In the genomic region with DNA sequence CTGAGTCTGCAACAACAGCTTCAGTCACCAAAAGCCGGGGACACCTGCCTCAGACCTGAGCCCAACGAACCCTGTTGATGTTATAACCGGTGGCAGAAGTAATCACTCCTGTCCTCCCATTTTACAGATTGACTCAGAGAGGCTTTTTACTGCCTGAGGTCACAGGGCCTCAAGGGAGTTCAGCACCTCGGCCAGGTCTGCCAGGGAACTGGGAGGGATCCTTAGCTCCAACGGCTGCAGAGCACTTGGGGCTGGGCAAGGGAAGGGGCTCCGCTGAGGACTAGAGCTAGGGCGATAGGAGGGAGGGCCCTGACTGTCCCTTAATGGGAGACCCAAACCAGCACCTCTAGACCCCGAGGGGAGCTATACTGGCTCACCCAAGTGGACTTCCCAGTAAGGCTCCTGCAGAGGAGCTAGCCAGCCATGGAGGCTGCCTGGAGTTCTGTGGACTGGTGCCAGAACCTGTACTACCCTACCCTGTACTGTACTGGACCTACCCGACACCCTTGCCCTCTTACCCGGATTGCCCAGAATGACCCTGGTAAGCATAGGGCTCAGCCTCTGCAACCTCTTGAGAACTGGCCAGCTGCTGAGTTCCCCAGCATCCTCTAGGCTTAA, we compare ENCODE assay signal across 8 mouse cellular contexts. TPM values are rescaled to one million over a fixed set of nuclear protein-coding genes. Genes with fewer than 3 reads are reported as not detected.
DNase-seq lines count a peak whose midpoint lies in the region; ATAC-seq and TF ChIP-seq lines count a peak whose summit lies in the region.

No protein-coding gene starts in this region.

- ATAC-seq in forebrain, embryonic 12.5 days (ENCODE audit: low FRiP score) = peak; percentile 5; the same call in 1 of the 2 replicates
- ATAC-seq in liver, embryonic 13.5 days (ENCODE audit: low read depth) = peak; percentile 14

- H3K4me3 ChIP-seq in heart, embryonic 10.5 days = peak overlapping the region; percentile 87
- H3K4me3 ChIP-seq in CH12.LX (replicated peaks in 1 of 3; ENCODE audit: low read depth in 2 of 3, low read length in 2 of 3, poor library complexity in 1 of 3) = peak overlapping the region; percentile 67 to 77 (median 71)
- H3K4me3 ChIP-seq in forebrain, embryonic 12.5 days (replicated peaks) = peak overlapping the region; percentile 60
- H3K4me3 ChIP-seq in liver, embryonic 13.5 days (replicated peaks) = peak overlapping the region; percentile 65

- TF ChIP-seq POLR2A in CH12.LX (IDR thresholded peaks at IDR 0.05; ENCODE audit: low read depth, low read length) = no peak

- no peak for TF ChIP-seq CTCF in CH12.LX (conservative IDR thresholded peaks at IDR 0.05 in 1 of 2, IDR thresholded peaks at IDR 0.05 in 1 of 2; ENCODE audit: low read depth in 2 of 2, low read length in 2 of 2)

- 0 out of 2 replicates have a peak, but pooled peaks cover 9% of the 10 kb centered on the region for H3K27me3 ChIP-seq in heart, embryonic 10.5 days (ENCODE audit: insufficient read depth, poor library complexity, severe bottlenecking)
- peaks cover 19% of the 10 kb centered on the region for H3K27me3 ChIP-seq in CH12.LX (replicated peaks)
- H3K27me3 ChIP-seq in forebrain, embryonic 12.5 days = peaks cover 55% of the 10 kb centered on the region
- peaks cover 82% of the 10 kb centered on the region for H3K27me3 ChIP-seq in liver, embryonic 13.5 days

- peaks cover 68% of the 10 kb centered on the region for H3K4me1 ChIP-seq in heart, embryonic 10.5 days
- H3K4me1 ChIP-seq in CH12.LX (ENCODE audit: control insufficient read depth in 1 of 2, insufficient read depth in 2 of 2) = peaks cover 12 to 69% of the 10 kb centered on the region in 2 experiments
- peaks cover 32% of the 10 kb centered on the region for H3K4me1 ChIP-seq in forebrain, embryonic 12.5 days
- peaks cover 78% of the 10 kb centered on the region for H3K4me1 ChIP-seq in liver, embryonic 13.5 days (replicated peaks)

- 24% methylated on average over 10 of the region's 10 CpGs for WGBS in heart, embryonic 10.5 days
- 33% methylated on average over 10 of the region's 10 CpGs for WGBS in forebrain, embryonic 12.5 days
- 36% methylated on average over 10 of the region's 10 CpGs for WGBS in liver, embryonic 13.5 days (ENCODE audit: insufficient replicate concordance)

- peak overlapping the region; percentile 97 for H3K27ac ChIP-seq in heart, embryonic 10.5 days
- H3K27ac ChIP-seq in CH12.LX (ENCODE audit: insufficient read depth, low read depth) = no peak overlapping the region
- no peak overlapping the region for H3K27ac ChIP-seq in forebrain, embryonic 12.5 days
- H3K27ac ChIP-seq in liver, embryonic 13.5 days = peak overlapping the region; percentile 34; the same call in 1 of the 2 replicates

- in situ Hi-C loops in CH12.LX (cut with MboI; ENCODE audit: low pct_ligation_motif_present, low pct_unique_long_range_greater_than_20kb, low sequenced_read_pairs) = no loop called here

- H3K79me2 ChIP-seq in CH12.LX (replicated peaks; ENCODE audit: control insufficient read depth, extremely low read depth, insufficient read depth, poor library complexity, severe bottlenecking) = no peaks in the 10 kb centered on the region

- dilution Hi-C loops in CH12.LX (cut with MboI; ENCODE audit: extremely low pct_ligation_motif_present, extremely low pct_unique_long_range_greater_than_20kb, low sequenced_read_pairs) = no loop called here

- peaks cover 3% of the 10 kb centered on the region for H3K36me3 ChIP-seq in heart, embryonic 10.5 days
- H3K36me3 ChIP-seq in CH12.LX (replicated peaks in 1 of 2; ENCODE audit: control insufficient read depth in 1 of 2, insufficient read depth in 1 of 2, low read length in 1 of 2) = peaks cover 4 to 33% of the 10 kb centered on the region in 2 experiments
- H3K36me3 ChIP-seq in forebrain, embryonic 12.5 days (replicated peaks) = 0 out of 2 replicates have a peak, but pooled peaks cover under 1% of the 10 kb centered on the region
- no peaks in the 10 kb centered on the region for H3K36me3 ChIP-seq in liver, embryonic 13.5 days

- intact Hi-C loops in heart, postnatal 14 days (cut with DNase I) = no loop called here

- no peaks in the 10 kb centered on the region for H3K9me3 ChIP-seq in heart, embryonic 10.5 days
- peaks cover 3% of the 10 kb centered on the region for H3K9me3 ChIP-seq in CH12.LX (replicated peaks; ENCODE audit: low read length)
- no peaks in the 10 kb centered on the region for H3K9me3 ChIP-seq in forebrain, embryonic 12.5 days
- no peaks in the 10 kb centered on the region for H3K9me3 ChIP-seq in liver, embryonic 13.5 days (replicated peaks)

- no peak overlapping the region; the same call in 1 of the 2 replicates for H3K9ac ChIP-seq in CH12.LX (ENCODE audit: insufficient read depth, low read depth)
- H3K9ac ChIP-seq in forebrain, embryonic 12.5 days = peak overlapping the region; percentile 81; the same call in 1 of the 2 replicates
- peak overlapping the region; percentile 73 for H3K9ac ChIP-seq in liver, embryonic 13.5 days

- TF ChIP-seq RAD21 in CH12.LX (IDR thresholded peaks at IDR 0.05; ENCODE audit: low read depth, low read length) = no peak

- TF ChIP-seq EP300 in CH12.LX (IDR thresholded peaks at IDR 0.05; ENCODE audit: low read length) = no peak

- DNase-seq in heart, embryonic 10.5 days (ENCODE audit: low spot score) = no peak
- DNase-seq in heart, postnatal 14 days = no peak
- DNase-seq in CH12.LX (ENCODE audit: extremely low read depth) = peak; percentile 47
- DNase-seq in liver, embryonic 13.5 days = no peak
- no peak for DNase-seq in urinary bladder, adult 2 months (ENCODE audit: low spot score)
- DNase-seq in layer of hippocampus, adult 18-20 months (ENCODE audit: low spot score in 2 of 2) = no peak
- DNase-seq in layer of hippocampus, adult 11-12 months (ENCODE audit: low spot score) = no peak

- peak overlapping the region; percentile 89 for H3K4me2 ChIP-seq in CH12.LX (ENCODE audit: insufficient read depth, low read depth, poor library complexity, severe bottlenecking)
- H3K4me2 ChIP-seq in forebrain, embryonic 12.5 days = peak overlapping the region; percentile 97
- peak overlapping the region; percentile 76 for H3K4me2 ChIP-seq in liver, embryonic 13.5 days

TF ChIP-seq in CH12.LX, 34 proteins besides CTCF, POLR2A, EP300 and RAD21 (continues in another document):
- TF ChIP-seq KAT2A (IDR thresholded peaks at IDR 0.05; ENCODE audit: insufficient replicate concordance, low read length) = no peak

RNA-seq across cellular contexts. Expression of a gene that starts 1.4 kb away (rescaled TPM):
- 40.8 and 42.4 TPM in 2 replicates for polyA plus RNA-seq in heart, embryonic 10.5 days (2016; fragmentation: Nextera tagmentation; extraction: Ambion mirVana)
- 10 to 100 TPM; 22.3 to 23.3 TPM for total RNA-seq in heart, postnatal 14 days (2021)
- total RNA-seq in CH12.LX (2012; rRNA removed) = 30.1 and 37.6 TPM in 2 replicates
- total RNA-seq in CH12.LX (2014; rRNA removed) = 24.7 TPM in 2 replicates
- polyA plus RNA-seq in CH12.LX (2012; ENCODE audit: insufficient read length, low read depth) = 27.2 and 34.2 TPM in 2 replicates
- 18.3 and 19.1 TPM in 2 replicates for polyA plus RNA-seq in forebrain, embryonic 12.5 days (2016; fragmentation: Nextera tagmentation; extraction: Ambion mirVana)
- 5.6 and 6.2 TPM in 2 replicates for polyA plus RNA-seq in liver, embryonic 13.5 days (2015; fragmentation: Nextera tagmentation; extraction: Ambion mirVana)
- polyA plus RNA-seq in urinary bladder, adult 2 months (2012; rRNA removed) = 74.1 and 87.8 TPM in 2 replicates
- total RNA-seq in layer of hippocampus, adult 18-20 months (2021) = 10 to 100 TPM; 10.3 to 14.5 TPM

RNA-seq across cellular contexts. Expression of a gene that starts 5.6 kb away (rescaled TPM):
- polyA plus RNA-seq in heart, embryonic 10.5 days (2016; fragmentation: Nextera tagmentation; extraction: Ambion mirVana) = 21.3 and 26.3 TPM in 2 replicates
- total RNA-seq in heart, postnatal 14 days (2021) = 1 to 10 TPM; 6.5 to 8.5 TPM
- total RNA-seq in CH12.LX (2012; rRNA removed) (40.3 and 41.9 TPM in 2 replicates), CH12.LX (2014; rRNA removed) (36.2 and 39.1 TPM in 2 replicates)
- polyA plus RNA-seq in CH12.LX (2012; ENCODE audit: insufficient read length, low read depth) = 39.6 and 41.5 TPM in 2 replicates
- polyA plus RNA-seq in forebrain, embryonic 12.5 days (2016; fragmentation: Nextera tagmentation; extraction: Ambion mirVana) = 25.0 and 29.3 TPM in 2 replicates
- 19.7 and 21.6 TPM in 2 replicates for polyA plus RNA-seq in liver, embryonic 13.5 days (2015; fragmentation: Nextera tagmentation; extraction: Ambion mirVana)
- polyA plus RNA-seq in urinary bladder, adult 2 months (2012; rRNA removed) = 12.8 and 14.6 TPM in 2 replicates
- 10 to 100 TPM; 16.2 to 16.3 TPM for total RNA-seq in layer of hippocampus, adult 18-20 months (2021)

RNA-seq across cellular contexts. Expression of a gene that starts 15.5 kb away (rescaled TPM):
- 69.7 and 84.1 TPM in 2 replicates for polyA plus RNA-seq in heart, embryonic 10.5 days (2016; fragmentation: Nextera tagmentation; extraction: Ambion mirVana)
- total RNA-seq in heart, postnatal 14 days (2021) = 10 to 100 TPM; 11.4 to 11.5 TPM
- 113 and 123 TPM in 2 replicates for total RNA-seq in CH12.LX (2012; rRNA removed)
- total RNA-seq in CH12.LX (2014; rRNA removed) = 162 and 208 TPM in 2 replicates
- polyA plus RNA-seq in CH12.LX (2012; ENCODE audit: insufficient read length, low read depth) = 106 and 131 TPM in 2 replicates
- polyA plus RNA-seq in forebrain, embryonic 12.5 days (2016; fragmentation: Nextera tagmentation; extraction: Ambion mirVana) = 61.4 and 62.7 TPM in 2 replicates
- 92.2 and 93.1 TPM in 2 replicates for polyA plus RNA-seq in liver, embryonic 13.5 days (2015; fragmentation: Nextera tagmentation; extraction: Ambion mirVana)
- polyA plus RNA-seq in urinary bladder, adult 2 months (2012; rRNA removed) = 28.4 and 31.5 TPM in 2 replicates
- 10 to 100 TPM; 25.0 to 28.1 TPM for total RNA-seq in layer of hippocampus, adult 18-20 months (2021)

RNA-seq across cellular contexts. Expression of a gene that starts 20.6 kb away (rescaled TPM):
- 0.14 TPM in 1 of 2 replicates, not detected in the other for polyA plus RNA-seq in heart, embryonic 10.5 days (2016; fragmentation: Nextera tagmentation; extraction: Ambion mirVana)
- total RNA-seq in heart, postnatal 14 days (2021) = under 1 TPM in 1 of 2 experiments, not detected in 1; 0.61 TPM
- total RNA-seq in CH12.LX (2012; rRNA removed) = 16.8 and 20.0 TPM in 2 replicates
- 51.6 and 52.1 TPM in 2 replicates for total RNA-seq in CH12.LX (2014; rRNA removed)
- polyA plus RNA-seq in CH12.LX (2012; ENCODE audit: insufficient read length, low read depth) = 45.3 and 47.5 TPM in 2 replicates
- polyA plus RNA-seq in forebrain, embryonic 12.5 days (2016; fragmentation: Nextera tagmentation; extraction: Ambion mirVana) = not detected in 2 replicates
- 0.08 and 0.13 TPM in 2 replicates for polyA plus RNA-seq in liver, embryonic 13.5 days (2015; fragmentation: Nextera tagmentation; extraction: Ambion mirVana)
- polyA plus RNA-seq in urinary bladder, adult 2 months (2012; rRNA removed) = 0.23 and 0.24 TPM in 2 replicates
- total RNA-seq in layer of hippocampus, adult 18-20 months (2021) = not detected

RNA-seq across cellular contexts. Expression of a gene that starts 46.8 kb away (rescaled TPM):
- polyA plus RNA-seq in heart, embryonic 10.5 days (2016; fragmentation: Nextera tagmentation; extraction: Ambion mirVana) = 43.8 and 44.5 TPM in 2 replicates
- total RNA-seq in heart, postnatal 14 days (2021) = 10 to 100 TPM; 24.9 to 29.3 TPM
- 51.7 and 58.7 TPM in 2 replicates for total RNA-seq in CH12.LX (2012; rRNA removed)
- 43.1 and 47.9 TPM in 2 replicates for total RNA-seq in CH12.LX (2014; rRNA removed)
- 66.8 and 79.8 TPM in 2 replicates for polyA plus RNA-seq in CH12.LX (2012; ENCODE audit: insufficient read length, low read depth)
- polyA plus RNA-seq in forebrain, embryonic 12.5 days (2016; fragmentation: Nextera tagmentation; extraction: Ambion mirVana) = 50.2 and 50.9 TPM in 2 replicates
- polyA plus RNA-seq in liver, embryonic 13.5 days (2015; fragmentation: Nextera tagmentation; extraction: Ambion mirVana) = 27.5 and 29.7 TPM in 2 replicates
- polyA plus RNA-seq in urinary bladder, adult 2 months (2012; rRNA removed) = 61.1 and 70.4 TPM in 2 replicates
- 10 to 100 TPM; 48.6 to 49.0 TPM for total RNA-seq in layer of hippocampus, adult 18-20 months (2021)

Comparison
In these comparisons a context has a peak if more than half of its experiments do, and no peak if none do; other contexts are left out.
1. H3K27ac ChIP-seq: peak in heart, embryonic 10.5 days (single experiment) and liver, embryonic 13.5 days (single experiment); none in CH12.LX (single experiment) and forebrain, embryonic 12.5 days (single experiment).
2. Peak in every context shown above with its lines, with median percentiles within 50 percentile points of each other: H3K4me3 ChIP-seq and H3K4me2 ChIP-seq.